Mouse (Mus musculus) granulocyte monocyte progenitor cell, adult 5-6 weeks (primary cell): ENCODE results near the gene Vps72. TPM values are rescaled to one million over a fixed set of nuclear protein-coding genes. Genes with fewer than 3 reads are reported as not detected.

Experiments used
- ATAC-seq: replicated peaks from 2 replicates; pipeline ENCODE4 v1.8.0; 2016; ENCODE audit warnings: mild to moderate bottlenecking, moderate TSS enrichment, inconsistent platforms; ENCODE audit not compliant: poor library complexity, severe bottlenecking
- total RNA-seq, 2 experiments: library from RNA; stranded (forward) in 1 of 2; stranded (reverse) in 1 of 2; fragments of 200-712, 200-1000 nt in 1 of 2; fragments of >200 nt in 1 of 2; fragmentation: Nextera tagmentation in 1 of 2; gene quantifications; 2 replicates each; pipeline ENCODE4 v1.2.3; 2014 to 2017

Vps72 gene
- total RNA-seq, 2 experiments from 2014 or later = 54.8 to 62.4 TPM

- no peak for ATAC-seq
Observed at GRCm38 (mm10) chr3:95162345-95162628, 51.5 kb downstream of the Vps72 start.

GRCm38 (mm10) chr3:95163419-95164255, 52.8 kb downstream of the Vps72 start:
- ATAC-seq = no peak

GRCm38 (mm10) chr3:95164256-95164550, 53.4 kb downstream of the Vps72 start:
- no peak for ATAC-seq

- no peak for ATAC-seq
Observed at GRCm38 (mm10) chr3:95164840-95165239, 54.0 kb downstream of the Vps72 start.

- no peak for ATAC-seq
Observed at GRCm38 (mm10) chr3:95169996-95170395, 59.2 kb downstream of the Vps72 start.

GRCm38 (mm10) chr3:95171105-95171504, 60.3 kb downstream of the Vps72 start:
- no peak for ATAC-seq

Other genes with a start within 250 kb of the Vps72 start
- gene Psmb4, start 224.1 kb upstream of the Vps72 start, total RNA-seq (2014; fragmentation: Nextera tagmentation) = 392 and 406 TPM in 2 replicates
- gene Psmb4, start 224.1 kb upstream of the Vps72 start, total RNA-seq (2017) = 232 and 280 TPM in 2 replicates
- gene Selenbp1, start 178.0 kb upstream of the Vps72 start, total RNA-seq (2014; fragmentation: Nextera tagmentation) = 30.4 and 39.7 TPM in 2 replicates
- gene Selenbp1, start 178.0 kb upstream of the Vps72 start, total RNA-seq (2017) = 19.2 and 20.1 TPM in 2 replicates
- 19.0 and 25.0 TPM in 2 replicates for gene Rfx5, start 156.9 kb upstream of the Vps72 start, total RNA-seq (2014; fragmentation: Nextera tagmentation)
- 17.1 and 17.9 TPM in 2 replicates for gene Rfx5, start 156.9 kb upstream of the Vps72 start, total RNA-seq (2017)
- gene Pi4kb, start 136.3 kb upstream of the Vps72 start, total RNA-seq (2014; fragmentation: Nextera tagmentation) = 21.2 and 31.9 TPM in 2 replicates
- gene Pi4kb, start 136.3 kb upstream of the Vps72 start, total RNA-seq (2017) = 24.3 and 24.6 TPM in 2 replicates
- 35.0 and 36.7 TPM in 2 replicates for gene Zfp687, start 95.6 kb upstream of the Vps72 start, total RNA-seq (2014; fragmentation: Nextera tagmentation)
- gene Zfp687, start 95.6 kb upstream of the Vps72 start, total RNA-seq (2017) = 18.4 and 20.6 TPM in 2 replicates
- gene Psmd4, start 68.4 kb upstream of the Vps72 start, total RNA-seq (2014; fragmentation: Nextera tagmentation) = 112 and 128 TPM in 2 replicates
- gene Psmd4, start 68.4 kb upstream of the Vps72 start, total RNA-seq (2017) = 196 and 226 TPM in 2 replicates
- 22.8 and 23.8 TPM in 2 replicates for gene Pip5k1a, start 4.1 kb upstream of the Vps72 start, total RNA-seq (2014; fragmentation: Nextera tagmentation)
- 14.4 and 16.0 TPM in 2 replicates for gene Pip5k1a, start 4.1 kb upstream of the Vps72 start, total RNA-seq (2017)
- gene Tmod4, start 13.5 kb downstream of the Vps72 start, total RNA-seq (2014; fragmentation: Nextera tagmentation) = 9.4 and 13.9 TPM in 2 replicates
- gene Tmod4, start 13.5 kb downstream of the Vps72 start, total RNA-seq (2017) = not detected in 2 replicates
- gene Scnm1, start 23.0 kb downstream of the Vps72 start, total RNA-seq (2014; fragmentation: Nextera tagmentation) = 41.2 and 82.8 TPM in 2 replicates
- 53.1 and 64.1 TPM in 2 replicates for gene Scnm1, start 23.0 kb downstream of the Vps72 start, total RNA-seq (2017)
- gene Lysmd1, start 23.1 kb downstream of the Vps72 start, total RNA-seq (2014; fragmentation: Nextera tagmentation) = 3.1 and 4.3 TPM in 2 replicates
- gene Lysmd1, start 23.1 kb downstream of the Vps72 start, total RNA-seq (2017) = 2.7 and 4.4 TPM in 2 replicates
- 30.5 and 40.2 TPM in 2 replicates for gene Tnfaip8l2, start 31.3 kb downstream of the Vps72 start, total RNA-seq (2014; fragmentation: Nextera tagmentation)
- gene Tnfaip8l2, start 31.3 kb downstream of the Vps72 start, total RNA-seq (2017) = 21.0 and 24.3 TPM in 2 replicates
- not detected in 2 replicates for gene Sema6c, start 49.4 kb downstream of the Vps72 start, total RNA-seq (2014; fragmentation: Nextera tagmentation)
- not detected in 2 replicates for gene Sema6c, start 49.4 kb downstream of the Vps72 start, total RNA-seq (2017)
- gene Gabpb2, start 106.9 kb downstream of the Vps72 start, total RNA-seq (2014; fragmentation: Nextera tagmentation) = 36.0 and 54.3 TPM in 2 replicates
- 39.8 and 43.6 TPM in 2 replicates for gene Gabpb2, start 106.9 kb downstream of the Vps72 start, total RNA-seq (2017)
- 93.6 and 99.1 TPM in 2 replicates for gene Cdc42se1, start 117.7 kb downstream of the Vps72 start, total RNA-seq (2014; fragmentation: Nextera tagmentation)
- gene Cdc42se1, start 117.7 kb downstream of the Vps72 start, total RNA-seq (2017) = 43.0 and 61.6 TPM in 2 replicates
- 3.2 and 6.9 TPM in 2 replicates for gene Mllt11, start 121.1 kb downstream of the Vps72 start, total RNA-seq (2014; fragmentation: Nextera tagmentation)
- gene Mllt11, start 121.1 kb downstream of the Vps72 start, total RNA-seq (2017) = 1.7 and 1.9 TPM in 2 replicates
- gene Gm128, start 130.6 kb downstream of the Vps72 start, total RNA-seq (2014; fragmentation: Nextera tagmentation) = 1.0 TPM in 1 of 2 replicates, not detected in the other
- 0.22 and 1.8 TPM in 2 replicates for gene Gm128, start 130.6 kb downstream of the Vps72 start, total RNA-seq (2017)
- 0.88 TPM in 1 of 2 replicates, not detected in the other for gene Bnipl, start 140.2 kb downstream of the Vps72 start, total RNA-seq (2014; fragmentation: Nextera tagmentation)
- gene Bnipl, start 140.2 kb downstream of the Vps72 start, total RNA-seq (2017) = not detected in 2 replicates
- gene Mindy1, start 170.3 kb downstream of the Vps72 start, total RNA-seq (2014; fragmentation: Nextera tagmentation) = 26.9 and 56.5 TPM in 2 replicates
- gene Mindy1, start 170.3 kb downstream of the Vps72 start, total RNA-seq (2017) = 22.8 and 30.0 TPM in 2 replicates
- 17.8 and 25.4 TPM in 2 replicates for gene Prune1, start 171.1 kb downstream of the Vps72 start, total RNA-seq (2014; fragmentation: Nextera tagmentation)
- 9.3 and 11.3 TPM in 2 replicates for gene Prune1, start 171.1 kb downstream of the Vps72 start, total RNA-seq (2017)
- gene Anxa9, start 196.2 kb downstream of the Vps72 start, total RNA-seq (2014; fragmentation: Nextera tagmentation) = 15.5 and 18.0 TPM in 2 replicates
- 5.0 and 5.4 TPM in 2 replicates for gene Anxa9, start 196.2 kb downstream of the Vps72 start, total RNA-seq (2017)
- gene Cers2, start 203.8 kb downstream of the Vps72 start, total RNA-seq (2014; fragmentation: Nextera tagmentation) = 193 and 213 TPM in 2 replicates
- gene Cers2, start 203.8 kb downstream of the Vps72 start, total RNA-seq (2017) = 87.8 and 88.6 TPM in 2 replicates
- 40.6 and 43.4 TPM in 2 replicates for gene Setdb1, start 246.2 kb downstream of the Vps72 start, total RNA-seq (2014; fragmentation: Nextera tagmentation)
- gene Setdb1, start 246.2 kb downstream of the Vps72 start, total RNA-seq (2017) = 28.9 and 32.8 TPM in 2 replicates